Mouse (Mus musculus): ENCODE measurements at regions not wholly inside any gene's neighbourhood (a gene's known extent, or its start where the extent isn't known, plus 50 kb on each side); places are given as distances from the start of the nearest gene placed in this dataset.

DNA sequence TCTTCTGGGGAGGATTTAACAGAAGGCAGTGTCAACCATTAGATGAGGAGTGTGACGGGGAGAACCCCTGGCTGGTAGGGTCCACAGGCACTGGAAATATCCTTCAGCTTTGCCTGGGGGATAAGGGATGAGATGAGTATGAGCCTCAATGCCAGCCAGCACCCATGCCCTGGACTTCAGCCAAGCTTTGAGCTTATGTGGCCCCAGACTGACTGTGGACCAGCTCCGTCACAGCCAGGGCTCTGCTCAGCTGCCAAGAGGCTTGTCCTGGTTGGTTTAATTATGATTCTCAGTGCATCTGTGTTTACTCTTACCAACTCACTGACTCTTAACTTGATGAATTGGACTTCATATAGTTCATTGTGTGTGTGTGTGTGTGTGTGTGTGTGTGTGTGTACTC is 165.8 kb downstream of the Mex3b start:
- no peak for TF ChIP-seq CTCF (IDR thresholded peaks at IDR 0.05; ENCODE audit: low read depth, low read length)
- TF ChIP-seq POLR2A (IDR thresholded peaks at IDR 0.05; ENCODE audit: extremely low read depth, insufficient read depth, low read length): no peak

All from liver, adult 2 months (tissue).